Mouse (Mus musculus): ENCODE measurements around the gene Pfn1. TPM values are rescaled to one million over a fixed set of nuclear protein-coding genes. Genes with fewer than 3 reads are reported as not detected.

Gene Pfn1
- polyA plus RNA-seq, 1 experiment: 1,173 TPM

GRCm38 (mm10) chr11:70605024-70605566 lies 49.3 kb downstream of the Pfn1 start:
- H3K27ac ChIP-seq (ENCODE audit: control insufficient read depth, insufficient read depth, low read depth, low read length, poor library complexity): no peak overlapping the region

More at GRCm38 (mm10) chr11:70605024-70605566, 49.3 kb downstream of the Pfn1 start:
- Histone ChIP-seq H3K4me1 (ENCODE audit: control insufficient read depth, insufficient read depth, low read length) (no peaks in the 10 kb centered on the region), H3K4me3 (replicated peaks; ENCODE audit: control insufficient read depth, low read depth, low read length) (no peak overlapping the region)
- WGBS: 69% methylated on average over 14 of the region's 14 CpGs
- TF ChIP-seq CTCF (IDR thresholded peaks at IDR 0.05; ENCODE audit: control insufficient read depth, insufficient read depth, low read length): peak; percentile 91
- no peak for TF ChIP-seq POLR2A (IDR thresholded peaks at IDR 0.05; ENCODE audit: borderline replicate concordance, control insufficient read depth, low read depth, low read length)

Other genes starting within 250 kb of the Pfn1 start
- gene Pelp1, start 244.6 kb downstream of the Pfn1 start, polyA plus RNA-seq (2011; ENCODE audit: insufficient read depth, insufficient read length, low replicate concordance, missing spikeins): 13.9 and 22.7 TPM in 2 replicates
- gene Arrb2, start 222.0 kb downstream of the Pfn1 start, polyA plus RNA-seq (2011; ENCODE audit: insufficient read depth, insufficient read length, low replicate concordance, missing spikeins): 201 and 438 TPM in 2 replicates
- gene Med11, start 202.7 kb downstream of the Pfn1 start, polyA plus RNA-seq (2011; ENCODE audit: insufficient read depth, insufficient read length, low replicate concordance, missing spikeins): 8.3 and 16.1 TPM in 2 replicates
- gene Zmynd15, start 195.2 kb downstream of the Pfn1 start, polyA plus RNA-seq (2011; ENCODE audit: insufficient read depth, insufficient read length, low replicate concordance, missing spikeins): 0.66 and 1.5 TPM in 2 replicates
- 0.59 and 3.2 TPM in 2 replicates for gene Cxcl16, start 194.7 kb downstream of the Pfn1 start, polyA plus RNA-seq (2011; ENCODE audit: insufficient read depth, insufficient read length, low replicate concordance, missing spikeins)
- not detected in 2 replicates for gene Tm4sf5, start 149.4 kb downstream of the Pfn1 start, polyA plus RNA-seq (2011; ENCODE audit: insufficient read depth, insufficient read length, low replicate concordance, missing spikeins)
- gene Vmo1, start 140.0 kb downstream of the Pfn1 start, polyA plus RNA-seq (2011; ENCODE audit: insufficient read depth, insufficient read length, low replicate concordance, missing spikeins): not detected in 2 replicates
- gene Gltpd2, start 135.4 kb downstream of the Pfn1 start, polyA plus RNA-seq (2011; ENCODE audit: insufficient read depth, insufficient read length, low replicate concordance, missing spikeins): not detected in 2 replicates
- gene Psmb6, start 129.3 kb downstream of the Pfn1 start, polyA plus RNA-seq (2011; ENCODE audit: insufficient read depth, insufficient read length, low replicate concordance, missing spikeins): 90.4 and 129 TPM in 2 replicates
- not detected in 2 replicates for gene Gm40193, start 121.7 kb downstream of the Pfn1 start, polyA plus RNA-seq (2011; ENCODE audit: insufficient read depth, insufficient read length, low replicate concordance, missing spikeins)
- 1.5 and 4.0 TPM in 2 replicates for gene Pld2, start 114.6 kb downstream of the Pfn1 start, polyA plus RNA-seq (2011; ENCODE audit: insufficient read depth, insufficient read length, low replicate concordance, missing spikeins)
- gene Mink1, start 91.8 kb downstream of the Pfn1 start, polyA plus RNA-seq (2011; ENCODE audit: insufficient read depth, insufficient read length, low replicate concordance, missing spikeins): 50.8 and 79.5 TPM in 2 replicates
- not detected in 2 replicates for gene 4930544D05Rik, start 38.8 kb downstream of the Pfn1 start, polyA plus RNA-seq (2011; ENCODE audit: insufficient read depth, insufficient read length, low replicate concordance, missing spikeins)
- gene Chrne, start 35.4 kb downstream of the Pfn1 start, polyA plus RNA-seq (2011; ENCODE audit: insufficient read depth, insufficient read length, low replicate concordance, missing spikeins): 2.0 TPM in 1 of 2 replicates, not detected in the other
- 8.6 and 28.3 TPM in 2 replicates for gene Gp1ba, start 15.5 kb downstream of the Pfn1 start, polyA plus RNA-seq (2011; ENCODE audit: insufficient read depth, insufficient read length, low replicate concordance, missing spikeins)
- 125 and 265 TPM in 2 replicates for gene Rnf167, start 7.4 kb downstream of the Pfn1 start, polyA plus RNA-seq (2011; ENCODE audit: insufficient read depth, insufficient read length, low replicate concordance, missing spikeins)
- gene Slc25a11, start 7.2 kb downstream of the Pfn1 start, polyA plus RNA-seq (2011; ENCODE audit: insufficient read depth, insufficient read length, low replicate concordance, missing spikeins): 28.7 and 49.2 TPM in 2 replicates
- gene Eno3, start 2.6 kb upstream of the Pfn1 start, polyA plus RNA-seq (2011; ENCODE audit: insufficient read depth, insufficient read length, low replicate concordance, missing spikeins): 14.7 and 29.8 TPM in 2 replicates
- gene Spag7, start 14.8 kb upstream of the Pfn1 start, polyA plus RNA-seq (2011; ENCODE audit: insufficient read depth, insufficient read length, low replicate concordance, missing spikeins): 37.1 and 70.9 TPM in 2 replicates
- gene Camta2, start 33.5 kb upstream of the Pfn1 start, polyA plus RNA-seq (2011; ENCODE audit: insufficient read depth, insufficient read length, low replicate concordance, missing spikeins): 11.2 and 24.0 TPM in 2 replicates
- not detected in 2 replicates for gene Inca1, start 45.5 kb upstream of the Pfn1 start, polyA plus RNA-seq (2011; ENCODE audit: insufficient read depth, insufficient read length, low replicate concordance, missing spikeins)
- 10.0 and 13.7 TPM in 2 replicates for gene Kif1c, start 45.9 kb upstream of the Pfn1 start, polyA plus RNA-seq (2011; ENCODE audit: insufficient read depth, insufficient read length, low replicate concordance, missing spikeins)
- gene Zfp3, start 109.6 kb upstream of the Pfn1 start, polyA plus RNA-seq (2011; ENCODE audit: insufficient read depth, insufficient read length, low replicate concordance, missing spikeins): 1.1 and 1.7 TPM in 2 replicates
- gene Scimp, start 157.9 kb upstream of the Pfn1 start, polyA plus RNA-seq (2011; ENCODE audit: insufficient read depth, insufficient read length, low replicate concordance, missing spikeins): 1.9 TPM in 1 of 2 replicates, not detected in the other
- gene Rabep1, start 190.1 kb upstream of the Pfn1 start, polyA plus RNA-seq (2011; ENCODE audit: insufficient read depth, insufficient read length, low replicate concordance, missing spikeins): 12.6 and 28.8 TPM in 2 replicates